In genomic region chr9:116905646-116906045, GRCm38 (mm10) we compare ENCODE assay signal across 15 mouse cellular contexts.
DNase-seq lines count a peak whose midpoint lies in the region; ATAC-seq and TF ChIP-seq lines count a peak whose summit lies in the region.
"Had no signal": no experiment of that assay in that cellular context is flagged by ENCODE, and none has a peak within 500 bp of the region (broad histone marks: within the 10 kb centered on the region; RNA-seq: fewer than 3 reads in every experiment).

No protein-coding gene starts in this region.

- no peaks in the 10 kb centered on the region for H3K4me1 ChIP-seq in forebrain, embryonic 16.5 days (replicated peaks; ENCODE audit: control insufficient read depth, insufficient read depth, low read length)
- no peaks in the 10 kb centered on the region; the same call in 1 of the 2 replicates for H3K4me1 ChIP-seq in forebrain, postnatal 0 days (ENCODE audit: insufficient read depth)
- H3K4me1 ChIP-seq in liver, embryonic 13.5 days (replicated peaks): no peaks in the 10 kb centered on the region
- no peaks in the 10 kb centered on the region for H3K4me1 ChIP-seq in liver, postnatal 0 days (ENCODE audit: insufficient read depth)
- peaks cover 24% of the 10 kb centered on the region for H3K4me1 ChIP-seq in limb, embryonic 10.5 days
- H3K4me1 ChIP-seq: liver, embryonic 12.5 days had no signal

- no peaks in the 10 kb centered on the region for H3K9me3 ChIP-seq in forebrain, embryonic 16.5 days (ENCODE audit: control insufficient read depth, low read length)
- H3K9me3 ChIP-seq in forebrain, postnatal 0 days (ENCODE audit: low read length): no peaks in the 10 kb centered on the region
- H3K9me3 ChIP-seq in liver, embryonic 13.5 days (replicated peaks): no peaks in the 10 kb centered on the region
- no peaks in the 10 kb centered on the region for H3K9me3 ChIP-seq in liver, postnatal 0 days (ENCODE audit: low read length)
- no peaks in the 10 kb centered on the region for H3K9me3 ChIP-seq in limb, embryonic 10.5 days (replicated peaks)
- H3K9me3 ChIP-seq: liver, embryonic 12.5 days had no signal

- H3K4me2 ChIP-seq in forebrain, embryonic 16.5 days (ENCODE audit: low read length): no peak overlapping the region
- H3K4me2 ChIP-seq in forebrain, postnatal 0 days (ENCODE audit: low read depth): no peak overlapping the region
- no peak overlapping the region for H3K4me2 ChIP-seq in liver, embryonic 13.5 days
- no peak overlapping the region for H3K4me2 ChIP-seq in liver, postnatal 0 days (ENCODE audit: low read depth, low read length)
- H3K4me2 ChIP-seq: liver, embryonic 12.5 days had no signal

- no peak overlapping the region for H3K9ac ChIP-seq in forebrain, embryonic 16.5 days (replicated peaks; ENCODE audit: low read depth, low read length)
- H3K9ac ChIP-seq in forebrain, postnatal 0 days: no peak overlapping the region
- H3K9ac ChIP-seq in liver, embryonic 13.5 days: no peak overlapping the region
- no peak overlapping the region for H3K9ac ChIP-seq in liver, postnatal 0 days (replicated peaks)
- H3K9ac ChIP-seq: liver, embryonic 12.5 days had no signal

- ATAC-seq in forebrain, embryonic 16.5 days: peak; percentile 54; the same call in 1 of the 2 replicates
- ATAC-seq in forebrain, postnatal 0 days: no peak
- ATAC-seq in liver, embryonic 13.5 days (ENCODE audit: low read depth): 0 out of 2 replicates have a peak, but pooled peaks have one; percentile 20
- no peak for ATAC-seq in liver, postnatal 0 days
- ATAC-seq: CD4-positive, CD25-positive, alpha-beta regulatory T cell, adult 4 months; liver, embryonic 12.5 days had no signal

- no peak overlapping the region for H3K27ac ChIP-seq in forebrain, embryonic 16.5 days (ENCODE audit: low read length)
- no peak overlapping the region for H3K27ac ChIP-seq in forebrain, postnatal 0 days (ENCODE audit: low read depth, low read length)
- no peak overlapping the region for H3K27ac ChIP-seq in liver, embryonic 13.5 days
- H3K27ac ChIP-seq in liver, postnatal 0 days (ENCODE audit: low read depth): no peak overlapping the region
- H3K27ac ChIP-seq in limb, embryonic 10.5 days: peak overlapping the region; percentile 30; the same call in 1 of the 2 replicates
- H3K27ac ChIP-seq: liver, embryonic 12.5 days had no signal

- no peak for TF ChIP-seq CTCF in forebrain, postnatal 0 days (IDR thresholded peaks at IDR 0.05; ENCODE audit: low read depth)
- no peak for TF ChIP-seq CTCF in liver, postnatal 0 days (IDR thresholded peaks at IDR 0.05; ENCODE audit: low read depth)

- no peak overlapping the region for H3K4me3 ChIP-seq in forebrain, embryonic 16.5 days (replicated peaks; ENCODE audit: low read length)
- H3K4me3 ChIP-seq in forebrain, postnatal 0 days (ENCODE audit: low read depth, low read length): no peak overlapping the region
- no peak overlapping the region for H3K4me3 ChIP-seq in liver, embryonic 13.5 days (replicated peaks)
- H3K4me3 ChIP-seq in liver, postnatal 0 days (ENCODE audit: low read depth, low read length): no peak overlapping the region
- H3K4me3 ChIP-seq in limb, embryonic 10.5 days: no peak overlapping the region
- H3K4me3 ChIP-seq: erythroblast, embryonic 14.5 days; liver, embryonic 12.5 days had no signal

- no peaks in the 10 kb centered on the region for H3K36me3 ChIP-seq in forebrain, embryonic 16.5 days (ENCODE audit: control insufficient read depth, insufficient read depth)
- H3K36me3 ChIP-seq in forebrain, postnatal 0 days (ENCODE audit: insufficient read depth): no peaks in the 10 kb centered on the region
- no peaks in the 10 kb centered on the region for H3K36me3 ChIP-seq in liver, embryonic 13.5 days
- H3K36me3 ChIP-seq in liver, postnatal 0 days (replicated peaks; ENCODE audit: insufficient read depth, low read length): no peaks in the 10 kb centered on the region
- H3K36me3 ChIP-seq in limb, embryonic 10.5 days: no peaks in the 10 kb centered on the region
- H3K36me3 ChIP-seq: G1E; liver, embryonic 12.5 days had no signal

- no peaks in the 10 kb centered on the region for H3K27me3 ChIP-seq in forebrain, embryonic 16.5 days (replicated peaks; ENCODE audit: control insufficient read depth, insufficient read depth, low read length)
- no peaks in the 10 kb centered on the region for H3K27me3 ChIP-seq in forebrain, postnatal 0 days (ENCODE audit: insufficient read depth, low read length)
- H3K27me3 ChIP-seq in liver, embryonic 13.5 days: no peaks in the 10 kb centered on the region
- H3K27me3 ChIP-seq in liver, postnatal 0 days (ENCODE audit: insufficient read depth, low read length): no peaks in the 10 kb centered on the region
- no peaks in the 10 kb centered on the region for H3K27me3 ChIP-seq in limb, embryonic 10.5 days (ENCODE audit: low read depth, poor library complexity, severe bottlenecking)
- H3K27me3 ChIP-seq: liver, embryonic 12.5 days had no signal

- no peak for TF ChIP-seq EP300 in liver, postnatal 0 days (IDR thresholded peaks at IDR 0.05; ENCODE audit: low read depth)

- peak; percentile 41 to 64 for DNase-seq in adrenal gland, adult (ENCODE audit: inconsistent age in 2 of 2, low spot score in 1 of 2)
- no peak for DNase-seq in adrenal gland, adult 18-20 months (ENCODE audit: low spot score in 2 of 2)
- DNase-seq in forebrain, postnatal 0 days: no peak
- DNase-seq in liver, embryonic 13.5 days: no peak
- no peak for DNase-seq in liver, postnatal 0 days
- DNase-seq in limb, embryonic 10.5 days (ENCODE audit: low spot score): no peak
- no peak for DNase-seq in lung, postnatal 10 days
- DNase-seq: cerebellum, adult 11 months; gastrocnemius, postnatal 25 days; heart, postnatal 10 days had no signal

- 30% methylated on average over 2 of the region's 2 CpGs for WGBS in forebrain, embryonic 16.5 days
- 24% methylated on average over 2 of the region's 2 CpGs for WGBS in forebrain, postnatal 0 days
- WGBS in liver, embryonic 13.5 days (ENCODE audit: insufficient replicate concordance): 63% methylated on average over 2 of the region's 2 CpGs
- WGBS in liver, postnatal 0 days (ENCODE audit: insufficient replicate concordance): 77% methylated on average over 2 of the region's 2 CpGs
- WGBS in limb, embryonic 10.5 days: 78% methylated on average over 2 of the region's 2 CpGs

Comparison
In these comparisons a context has a peak if more than half of its experiments do, and no peak if none do; other contexts are left out.
1. DNase-seq: peak in adrenal gland, adult (2 of 2); none in adrenal gland, adult 18-20 months (0 of 2), forebrain, postnatal 0 days (single experiment), liver, embryonic 13.5 days (single experiment), liver, postnatal 0 days (single experiment), limb, embryonic 10.5 days (single experiment) and lung, postnatal 10 days (single experiment).
2. ATAC-seq: peak in forebrain, embryonic 16.5 days (single experiment) and liver, embryonic 13.5 days (single experiment); none in forebrain, postnatal 0 days (single experiment) and liver, postnatal 0 days (single experiment).